Mouse (Mus musculus): ENCODE measurements around the gene Lrrc34. TPM values are rescaled to one million over a fixed set of nuclear protein-coding genes. Genes with fewer than 3 reads are reported as not detected.

The Lrrc34 gene
- polyA plus RNA-seq, 1 experiment from 2014 or later: 0.68 TPM

DNA sequence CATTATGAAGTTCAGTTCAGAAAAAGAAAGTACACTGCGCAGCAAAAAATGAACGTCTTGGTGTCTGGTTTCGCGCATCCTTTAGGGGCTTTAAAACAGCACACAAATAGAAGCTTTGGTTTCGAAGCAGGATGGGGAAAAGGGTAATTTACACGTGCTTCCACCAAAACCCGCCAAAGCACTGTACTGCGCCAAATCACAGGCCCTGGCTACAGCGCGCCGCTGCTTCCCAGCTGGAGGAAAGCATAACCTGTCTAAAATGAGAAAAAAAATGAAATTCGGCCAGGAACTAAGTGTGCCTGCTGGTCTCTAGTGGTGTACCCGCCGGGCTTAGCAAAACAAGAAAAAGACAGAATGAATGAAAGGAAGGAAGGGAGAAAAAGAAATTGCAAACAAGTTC is 47.0 kb downstream of the Lrrc34 start:
- H3K27me3 ChIP-seq (ENCODE audit: control insufficient read depth, insufficient read depth, low read length): no peaks in the 10 kb centered on the region
- no peak for ATAC-seq (ENCODE audit: insufficient number of reproducible peaks, insufficient read depth, low FRiP score, low read depth)

DNA sequence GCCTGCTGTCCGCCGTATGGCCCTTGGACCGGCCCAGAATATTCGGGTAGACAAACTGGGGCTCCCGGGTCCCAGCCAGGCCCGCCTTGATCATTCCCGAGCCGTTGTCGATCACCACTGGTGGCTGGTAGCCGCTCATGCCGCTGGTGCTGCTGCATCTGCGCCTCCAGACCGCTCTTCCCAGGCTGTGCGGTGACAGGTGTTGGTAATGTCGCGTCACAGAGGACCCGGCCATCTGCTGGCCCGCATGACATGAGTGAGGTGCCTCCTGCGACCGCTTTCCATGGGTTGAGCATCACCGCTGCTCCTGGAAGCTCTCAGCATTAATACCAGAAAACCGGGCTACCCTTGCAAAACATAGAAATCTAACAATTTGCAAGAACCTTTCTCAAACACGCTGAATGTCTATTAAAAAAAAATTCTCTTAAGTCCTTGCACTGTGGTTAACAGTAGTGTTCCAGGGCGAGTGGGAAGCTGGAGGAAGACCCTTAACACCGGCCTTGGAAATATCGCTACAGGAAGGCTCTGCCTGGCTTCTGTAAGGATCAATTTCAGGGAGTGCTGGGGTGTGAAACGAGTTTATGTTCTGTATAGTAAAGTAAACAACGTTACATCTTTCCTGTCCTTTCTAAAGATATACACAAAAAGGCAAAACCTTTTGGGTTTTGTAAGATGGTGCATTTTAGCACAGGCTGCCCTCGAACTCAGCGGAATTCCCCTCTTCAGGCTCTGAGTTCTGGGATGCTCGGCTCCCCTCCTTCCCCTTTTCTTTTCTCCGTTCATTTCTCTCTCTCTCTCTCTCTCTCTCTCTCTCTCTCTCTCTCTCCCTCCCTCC is 47.7 kb downstream of the Lrrc34 start, which contains the start of gene Actrt3:
Gene Actrt3 (minus strand): TSS at position 229 of the 835 bp plus-strand sequence.
- H3K36me3 ChIP-seq (ENCODE audit: control insufficient read depth, insufficient read depth, low read length): peaks cover 15% of the 10 kb centered on the region
- peak within 1 kb of the TSS; percentile 63 to 87 for H3K4me3 ChIP-seq (ENCODE audit: control insufficient read depth in 1 of 2, insufficient read depth in 1 of 2, low read depth in 1 of 2, low read length in 2 of 2)
- WGBS: 2% methylated on average over 32 of the region's 32 CpGs
- H3K27ac ChIP-seq (replicated peaks in 1 of 2; ENCODE audit: control insufficient read depth in 1 of 2, insufficient read depth in 1 of 2, low read depth in 2 of 2, low read length in 2 of 2): peak within 1 kb of the TSS; percentile 52 to 96; a peak in 2 of 4 replicates
- H3K4me2 ChIP-seq (ENCODE audit: low read length): peak within 1 kb of the TSS; percentile 74
- no peaks in the 10 kb centered on the region for H3K27me3 ChIP-seq (ENCODE audit: control insufficient read depth, insufficient read depth, low read length)
- H3K9me3 ChIP-seq (ENCODE audit: control insufficient read depth, low read length): no peaks in the 10 kb centered on the region
- ATAC-seq (ENCODE audit: insufficient number of reproducible peaks, insufficient read depth, low FRiP score, low read depth): no peak
- H3K4me1 ChIP-seq (ENCODE audit: control insufficient read depth in 2 of 2, insufficient read depth in 2 of 2, low read length in 2 of 2): peaks cover 6 to 8% of the 10 kb centered on the region in 2 experiments; a peak in 3 of 4 replicates
- peak within 1 kb of the TSS; percentile 62 for H3K9ac ChIP-seq (ENCODE audit: low read length)

More for the DNA sequence above, 47.0 kb downstream of the Lrrc34 start:
- under 1% methylated on average over 14 of the region's 14 CpGs for WGBS
- Histone ChIP-seq H3K4me1 (ENCODE audit: control insufficient read depth in 2 of 2, insufficient read depth in 2 of 2, low read length in 2 of 2) (peaks cover 6 to 8% of the 10 kb centered on the region in 2 experiments; a peak in 3 of 4 replicates), H3K27ac (replicated peaks in 1 of 2; ENCODE audit: control insufficient read depth in 1 of 2, insufficient read depth in 1 of 2, low read depth in 2 of 2, low read length in 2 of 2) (peak overlapping the region; percentile 52 to 96; a peak in 2 of 4 replicates), H3K4me3 (ENCODE audit: control insufficient read depth in 1 of 2, insufficient read depth in 1 of 2, low read depth in 1 of 2, low read length in 2 of 2) (peak overlapping the region; percentile 63 to 87), H3K36me3 (ENCODE audit: control insufficient read depth, insufficient read depth, low read length) (peaks cover 20% of the 10 kb centered on the region), H3K9me3 (ENCODE audit: control insufficient read depth, low read length) (no peaks in the 10 kb centered on the region), H3K4me2 (ENCODE audit: low read length) (peak overlapping the region; percentile 74), H3K9ac (ENCODE audit: low read length) (peak overlapping the region; percentile 62)

- H3K4me3 ChIP-seq (ENCODE audit: control insufficient read depth in 1 of 2, insufficient read depth in 1 of 2, low read depth in 1 of 2, low read length in 2 of 2): no peak overlapping the region
These were observed 50.4 kb downstream of the Lrrc34 start for GRCm38 (mm10) chr3:30597271-30597670.

GRCm38 (mm10) chr3:30595111-30595832 is 52.4 kb downstream of the Lrrc34 start:
- H3K4me2 ChIP-seq (ENCODE audit: low read length): peak overlapping the region; percentile 91
- H3K27ac ChIP-seq (replicated peaks in 1 of 2; ENCODE audit: control insufficient read depth in 1 of 2, insufficient read depth in 1 of 2, low read depth in 2 of 2, low read length in 2 of 2): peak overlapping the region; percentile 28; a peak in 2 of 4 replicates
- peak overlapping the region; percentile 80 for H3K9ac ChIP-seq (ENCODE audit: low read length)
- H3K4me3 ChIP-seq (ENCODE audit: control insufficient read depth in 1 of 2, insufficient read depth in 1 of 2, low read depth in 1 of 2, low read length in 2 of 2): peak overlapping the region; percentile 74 to 83
- peak; percentile 56 for ATAC-seq (ENCODE audit: insufficient number of reproducible peaks, insufficient read depth, low FRiP score, low read depth)
- under 1% methylated on average over 62 of the region's 62 CpGs for WGBS
- no peaks in the 10 kb centered on the region for H3K27me3 ChIP-seq (ENCODE audit: control insufficient read depth, insufficient read depth, low read length)
- H3K36me3 ChIP-seq (ENCODE audit: control insufficient read depth, insufficient read depth, low read length): no peaks in the 10 kb centered on the region
- H3K4me1 ChIP-seq (ENCODE audit: control insufficient read depth in 2 of 2, insufficient read depth in 2 of 2, low read length in 2 of 2): peaks cover 0 to 3% of the 10 kb centered on the region in 2 experiments; a peak in 1 of 4 replicates
- H3K9me3 ChIP-seq (ENCODE audit: control insufficient read depth, low read length): no peaks in the 10 kb centered on the region

More at GRCm38 (mm10) chr3:30597271-30597670, 50.4 kb downstream of the Lrrc34 start:
- Histone ChIP-seq H3K9ac (ENCODE audit: low read length) (no peak overlapping the region), H3K36me3 (ENCODE audit: control insufficient read depth, insufficient read depth, low read length) (no peaks in the 10 kb centered on the region), H3K4me1 (ENCODE audit: control insufficient read depth in 2 of 2, insufficient read depth in 2 of 2, low read length in 2 of 2) (peaks cover 0 to 3% of the 10 kb centered on the region in 2 experiments; a peak in 1 of 4 replicates), H3K4me2 (ENCODE audit: low read length) (no peak overlapping the region), H3K9me3 (ENCODE audit: control insufficient read depth, low read length) (no peaks in the 10 kb centered on the region), H3K27me3 (ENCODE audit: control insufficient read depth, insufficient read depth, low read length) (no peaks in the 10 kb centered on the region), H3K27ac (replicated peaks in 1 of 2; ENCODE audit: control insufficient read depth in 1 of 2, insufficient read depth in 1 of 2, low read depth in 2 of 2, low read length in 2 of 2) (no peak overlapping the region)
- WGBS: 82% methylated on average over 7 of the region's 7 CpGs
- ATAC-seq (ENCODE audit: insufficient number of reproducible peaks, insufficient read depth, low FRiP score, low read depth): no peak

GRCm38 (mm10) chr3:30593719-30594485 is 53.8 kb downstream of the Lrrc34 start:
- WGBS: 73% methylated on average over 4 of the region's 4 CpGs
- H3K4me2 ChIP-seq (ENCODE audit: low read length): no peak overlapping the region
- no peak overlapping the region for H3K9ac ChIP-seq (ENCODE audit: low read length)
- no peak overlapping the region for H3K4me3 ChIP-seq (ENCODE audit: control insufficient read depth in 1 of 2, insufficient read depth in 1 of 2, low read depth in 1 of 2, low read length in 2 of 2)
- H3K4me1 ChIP-seq (ENCODE audit: control insufficient read depth in 2 of 2, insufficient read depth in 2 of 2, low read length in 2 of 2): no peaks in the 10 kb centered on the region
- H3K27ac ChIP-seq (replicated peaks in 1 of 2; ENCODE audit: control insufficient read depth in 1 of 2, insufficient read depth in 1 of 2, low read depth in 2 of 2, low read length in 2 of 2): no peak overlapping the region
- no peaks in the 10 kb centered on the region for H3K27me3 ChIP-seq (ENCODE audit: control insufficient read depth, insufficient read depth, low read length)
- H3K36me3 ChIP-seq (ENCODE audit: control insufficient read depth, insufficient read depth, low read length): no peaks in the 10 kb centered on the region
- no peak for ATAC-seq (ENCODE audit: insufficient number of reproducible peaks, insufficient read depth, low FRiP score, low read depth)
- no peaks in the 10 kb centered on the region for H3K9me3 ChIP-seq (ENCODE audit: control insufficient read depth, low read length)

DNA sequence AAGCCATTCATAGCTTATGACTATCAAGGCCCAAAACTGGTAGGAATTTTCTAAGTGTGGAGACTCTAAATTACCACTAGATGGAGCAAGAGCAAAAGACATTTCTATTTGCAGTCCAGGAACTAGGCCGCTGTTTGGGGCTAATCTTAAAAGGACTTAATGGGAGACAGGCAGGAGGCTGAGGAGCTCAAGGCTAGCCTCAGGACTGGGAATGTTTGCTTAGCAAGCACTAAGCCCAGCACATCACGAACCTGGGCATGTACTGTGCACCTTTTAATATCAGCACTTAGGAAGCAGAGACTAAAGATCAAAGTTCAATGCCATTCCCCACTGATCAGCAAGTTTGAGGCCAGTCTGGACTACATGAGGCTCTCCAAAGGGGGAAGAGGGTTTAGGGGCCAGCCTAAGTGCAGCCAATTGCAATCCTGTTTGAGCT is 55.2 kb downstream of the Lrrc34 start:
- WGBS: 1% methylated on average over 2 of the region's 2 CpGs
- H3K27ac ChIP-seq (replicated peaks in 1 of 2; ENCODE audit: control insufficient read depth in 1 of 2, insufficient read depth in 1 of 2, low read depth in 2 of 2, low read length in 2 of 2): no peak overlapping the region
- no peaks in the 10 kb centered on the region for H3K4me1 ChIP-seq (ENCODE audit: control insufficient read depth in 2 of 2, insufficient read depth in 2 of 2, low read length in 2 of 2)
- H3K4me3 ChIP-seq (ENCODE audit: control insufficient read depth in 1 of 2, insufficient read depth in 1 of 2, low read depth in 1 of 2, low read length in 2 of 2): no peak overlapping the region
- ATAC-seq (ENCODE audit: insufficient number of reproducible peaks, insufficient read depth, low FRiP score, low read depth): no peak
- no peaks in the 10 kb centered on the region for H3K36me3 ChIP-seq (ENCODE audit: control insufficient read depth, insufficient read depth, low read length)
- no peaks in the 10 kb centered on the region for H3K9me3 ChIP-seq (ENCODE audit: control insufficient read depth, low read length)
- no peak overlapping the region for H3K4me2 ChIP-seq (ENCODE audit: low read length)
- H3K9ac ChIP-seq (ENCODE audit: low read length): no peak overlapping the region
- no peaks in the 10 kb centered on the region for H3K27me3 ChIP-seq (ENCODE audit: control insufficient read depth, insufficient read depth, low read length)

- no peaks in the 10 kb centered on the region for H3K27me3 ChIP-seq (ENCODE audit: control insufficient read depth, insufficient read depth, low read length)
- no peak overlapping the region for H3K9ac ChIP-seq (ENCODE audit: low read length)
- no peak for ATAC-seq (ENCODE audit: insufficient number of reproducible peaks, insufficient read depth, low FRiP score, low read depth)
- H3K4me3 ChIP-seq (ENCODE audit: control insufficient read depth in 1 of 2, insufficient read depth in 1 of 2, low read depth in 1 of 2, low read length in 2 of 2): no peak overlapping the region
- no peaks in the 10 kb centered on the region for H3K36me3 ChIP-seq (ENCODE audit: control insufficient read depth, insufficient read depth, low read length)
- H3K27ac ChIP-seq (replicated peaks in 1 of 2; ENCODE audit: control insufficient read depth in 1 of 2, insufficient read depth in 1 of 2, low read depth in 2 of 2, low read length in 2 of 2): no peak overlapping the region
- H3K9me3 ChIP-seq (ENCODE audit: control insufficient read depth, low read length): no peaks in the 10 kb centered on the region
- WGBS: 39% methylated on average over 6 of the region's 6 CpGs
- no peak overlapping the region for H3K4me2 ChIP-seq (ENCODE audit: low read length)
- no peaks in the 10 kb centered on the region for H3K4me1 ChIP-seq (ENCODE audit: control insufficient read depth in 2 of 2, insufficient read depth in 2 of 2, low read length in 2 of 2)
These were observed 58.8 kb downstream of the Lrrc34 start for GRCm38 (mm10) chr3:30588865-30589264.

All from heart, embryonic 14.5 days (tissue).